Mouse (Mus musculus) olfactory bulb, adult 2 months (tissue): Measurements from ENCODE around the gene Sarnp. TPM values are rescaled to one million over a fixed set of nuclear protein-coding genes. Genes with fewer than 3 reads are reported as not detected.

Experiments
- H3K27ac ChIP-seq: fragments of 200-500 bp; 2 replicates; pipeline ENCODE4 v1.5.1; 2012; ENCODE audit warnings: low read depth, low read length; ENCODE audit not compliant: insufficient read depth
- H3K4me1 ChIP-seq: fragments of 200-500 bp; 2 replicates; pipeline ENCODE4 v1.6.1; 2012; ENCODE audit warnings: low read length; ENCODE audit not compliant: control insufficient read depth, insufficient read depth
- H3K4me3 ChIP-seq: fragments of 200-500 bp; 2 replicates; pipeline ENCODE4 v1.5.1; 2012; ENCODE audit warnings: mild to moderate bottlenecking, low read depth, low read length, moderate library complexity; ENCODE audit not compliant: insufficient read depth
- CTCF ChIP-seq: fragments of 200-500 bp; IDR thresholded peaks from 2 replicates; pipeline ENCODE4 v1.5.1; 2012; ENCODE audit warnings: low read depth, mild to moderate bottlenecking, low read length, moderate library complexity; ENCODE audit not compliant: insufficient read depth
- POLR2A ChIP-seq: fragments of 200-500 bp; IDR thresholded peaks from 2 replicates; pipeline ENCODE4 v1.6.1; 2012; ENCODE audit warnings: mild to moderate bottlenecking, low read depth, low read length, moderate library complexity; ENCODE audit not compliant: insufficient read depth
- WGBS: fragments of 180-500 bp; shearing (Covaris S2); methylation state at CpG from one replicate; pipeline ENCODE4 v1.1.7; 2018; 5-methylcytosine and 5-hydroxymethylcytosine counted together
- polyA plus RNA-seq: library from polyadenylated mRNA; stranded (reverse); fragments of >200 nt; gene quantifications from 2 replicates; pipeline ENCODE4 v1.2.4, GENCODE M21; 2012; ENCODE audit warnings: low replicate concordance; ENCODE audit not compliant: missing spikeins, insufficient read depth, insufficient read length

The Sarnp gene
- polyA plus RNA-seq, 1 experiment, result not detected

- H3K27ac ChIP-seq, result no peak overlapping the region
- WGBS, result 7% methylated on average over 9 of the region's 9 CpGs
- peaks cover 24% of the 10 kb centered on the region for H3K4me1 ChIP-seq
- H3K4me3 ChIP-seq, result peak overlapping the region; percentile 63
- no peak for TF ChIP-seq POLR2A
- TF ChIP-seq CTCF, result no peak
Measured at GRCm38 (mm10) chr10:128892246-128892645, 75.1 kb downstream of the Sarnp start.

- Histone ChIP-seq H3K4me3 (no peak overlapping the region), H3K4me1 (peaks cover 15% of the 10 kb centered on the region), H3K27ac (no peak overlapping the region)
- WGBS, result under 1% methylated on average over 9 of the region's 9 CpGs
- TF ChIP-seq CTCF (no peak), POLR2A (no peak)
Measured at GRCm38 (mm10) chr10:128895437-128895836, 78.3 kb downstream of the Sarnp start.

GRCm38 (mm10) chr10:128895952-128896693 is 79.0 kb downstream of the Sarnp start:
- Histone ChIP-seq H3K27ac (no peak overlapping the region), H3K4me1 (peaks cover 10% of the 10 kb centered on the region), H3K4me3 (peak overlapping the region; percentile 15; the same call in 1 of the 2 replicates)
- 6% methylated on average over 17 of the region's 17 CpGs for WGBS
- TF ChIP-seq POLR2A (no peak), CTCF (no peak)

DNA sequence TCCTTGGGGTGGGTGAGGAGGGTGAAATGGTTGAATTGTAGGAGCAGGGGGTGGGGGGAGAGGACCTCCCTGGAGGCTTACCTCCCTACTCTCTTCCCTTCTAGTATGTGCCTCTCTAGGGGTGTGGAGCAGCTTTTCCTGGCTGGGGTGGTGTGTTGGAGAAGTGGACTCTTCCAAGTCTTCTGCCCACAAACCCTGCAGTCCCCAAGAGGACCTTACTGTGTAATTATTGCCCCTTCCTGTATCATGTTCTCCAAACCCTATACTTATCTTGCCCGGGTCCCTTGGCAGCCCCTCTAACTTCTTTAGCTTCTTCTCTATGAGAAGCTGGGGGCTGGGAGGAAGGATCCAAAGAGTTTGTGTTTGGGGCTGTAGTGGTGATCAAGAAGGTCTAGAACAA is 79.7 kb downstream of the Sarnp start:
- H3K4me1 ChIP-seq, result peaks cover 9% of the 10 kb centered on the region
- H3K27ac ChIP-seq, result no peak overlapping the region
- H3K4me3 ChIP-seq, result no peak overlapping the region
- 0% methylated on average over 1 of the region's 1 CpGs for WGBS
- TF ChIP-seq POLR2A (no peak), CTCF (no peak)

DNA sequence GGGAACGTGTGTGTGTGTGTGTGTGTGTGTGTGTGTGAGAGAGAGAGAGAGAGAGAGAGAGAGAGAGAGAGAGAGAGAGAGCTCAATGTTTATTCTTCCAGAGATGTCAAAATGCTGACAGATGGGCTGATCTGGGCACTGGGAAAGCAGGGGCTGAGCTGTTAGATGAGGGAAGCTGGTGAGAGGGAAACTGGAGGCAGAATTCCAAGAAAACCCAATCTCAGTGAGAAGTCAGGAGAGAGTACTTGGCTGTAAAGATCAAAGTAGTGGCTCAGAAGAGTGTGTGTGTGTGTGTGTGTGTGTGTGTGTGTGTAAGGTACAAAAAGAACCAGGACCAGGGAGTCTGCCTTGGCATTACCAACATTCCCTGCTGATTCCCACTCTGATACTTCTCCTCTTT is 80.4 kb downstream of the Sarnp start:
- WGBS, result 7% methylated on average over 1 of the region's 1 CpGs

GRCm38 (mm10) chr10:128899759-128900490 is 82.8 kb downstream of the Sarnp start:
- no peak for TF ChIP-seq CTCF
- no peak for TF ChIP-seq POLR2A
- H3K27ac ChIP-seq, result no peak overlapping the region
- WGBS, result 89% methylated on average over 6 of the region's 6 CpGs

More for the DNA sequence above, 80.4 kb downstream of the Sarnp start:
- no peak overlapping the region for H3K4me3 ChIP-seq
- H3K27ac ChIP-seq, result no peak overlapping the region
- TF ChIP-seq POLR2A, result no peak
- no peak for TF ChIP-seq CTCF
- H3K4me1 ChIP-seq, result peaks cover 7% of the 10 kb centered on the region

DNA sequence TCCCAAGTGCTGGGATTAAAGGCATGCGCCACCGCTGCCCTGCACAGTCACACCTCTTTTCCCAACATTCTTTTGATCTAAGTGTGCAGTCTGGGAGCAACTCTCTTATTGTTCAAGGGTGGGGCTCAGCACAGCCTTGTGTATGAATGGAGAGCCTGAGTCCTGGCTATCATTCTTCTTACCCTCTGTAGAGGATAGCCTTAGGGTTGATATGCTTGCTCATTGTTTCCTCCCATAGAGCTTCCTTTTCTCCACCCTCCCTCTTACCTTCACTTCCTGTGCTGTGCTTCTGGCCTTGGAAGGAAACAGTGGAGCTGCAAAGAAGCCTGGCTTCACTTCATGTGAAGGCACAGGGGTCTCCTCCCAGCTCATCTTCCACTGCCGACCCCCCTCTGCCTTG is 83.6 kb downstream of the Sarnp start, which contains the start of gene Cd63:
Cd63 (plus strand) TSS at position 292 of the 400 bp plus-strand sequence.
- no peak within 1 kb of the TSS for H3K27ac ChIP-seq
- no peak for TF ChIP-seq POLR2A
- TF ChIP-seq CTCF, result no peak
- H3K4me3 ChIP-seq, result no peak within 1 kb of the TSS
- H3K4me1 ChIP-seq, result peaks cover 7% of the 10 kb centered on the region
- 92% methylated on average over 3 of the region's 3 CpGs for WGBS

More at GRCm38 (mm10) chr10:128899759-128900490, 82.8 kb downstream of the Sarnp start:
- Histone ChIP-seq H3K4me1 (peaks cover 7% of the 10 kb centered on the region), H3K4me3 (no peak overlapping the region)

- no peak overlapping the region for H3K4me3 ChIP-seq
- no peak overlapping the region for H3K27ac ChIP-seq
- WGBS, result 88% methylated on average over 1 of the region's 1 CpGs
- peaks cover under 1% of the 10 kb centered on the region; the same call in 1 of the 2 replicates for H3K4me1 ChIP-seq
- TF ChIP-seq CTCF (no peak), POLR2A (no peak)
Measured at GRCm38 (mm10) chr10:128901409-128901808, 84.3 kb downstream of the Sarnp start.
